Mouse (Mus musculus) layer of hippocampus, postnatal 25 days (tissue): ENCODE measurements at regions not wholly inside any gene's neighbourhood (a gene's known extent, or its start where the extent isn't known, plus 50 kb on each side); places are given as distances from the start of the nearest gene placed in this dataset.

Source experiments
- DNase-seq, 2 experiments: peaks; one replicate each; pipeline ENCODE4 v3.0.0; 2022; ENCODE audit warnings: mixed read lengths in 2 of 2, low spot score in 1 of 2; ENCODE audit errors: extremely low spot score in 1 of 2

DNA sequence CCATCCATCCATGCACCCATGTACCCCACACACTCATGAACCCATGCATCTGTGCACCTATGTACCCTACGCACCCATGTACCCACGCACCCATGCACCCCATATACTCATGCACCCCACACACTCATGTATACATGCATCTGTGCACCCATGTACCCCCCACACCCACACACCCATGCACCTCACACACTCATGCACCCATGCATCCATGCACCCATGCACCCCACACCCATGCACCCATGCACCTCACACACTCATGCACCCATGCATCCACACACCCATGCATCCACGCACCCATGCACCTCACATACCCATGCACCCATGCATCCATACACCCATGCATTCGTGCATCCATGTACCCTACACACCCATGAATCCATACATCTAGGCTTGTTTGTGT lies 63.6 kb downstream of the 4930564D02Rik start:
- no peak for DNase-seq

DNA sequence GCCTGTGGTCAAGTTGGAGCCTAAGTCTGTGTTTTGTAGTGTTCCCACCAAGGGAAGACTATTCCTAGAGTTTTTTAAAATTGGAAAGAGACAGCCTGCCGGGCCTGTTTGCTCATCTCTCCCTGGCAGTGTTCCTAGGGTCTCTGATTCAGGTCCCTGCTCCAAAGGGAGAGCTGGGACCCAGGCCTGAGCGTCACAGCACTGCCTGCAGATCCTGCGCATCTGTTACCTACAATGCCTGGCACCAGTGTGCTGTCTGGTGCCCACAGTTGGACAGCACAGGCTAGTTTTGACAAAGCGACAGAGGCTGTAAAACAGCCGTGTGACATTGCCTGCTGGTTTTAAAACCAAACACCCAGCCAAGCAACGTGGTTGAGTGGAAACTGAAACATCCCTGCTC lies 64.4 kb downstream of the 4930564D02Rik start:
- no peak for DNase-seq

DNA sequence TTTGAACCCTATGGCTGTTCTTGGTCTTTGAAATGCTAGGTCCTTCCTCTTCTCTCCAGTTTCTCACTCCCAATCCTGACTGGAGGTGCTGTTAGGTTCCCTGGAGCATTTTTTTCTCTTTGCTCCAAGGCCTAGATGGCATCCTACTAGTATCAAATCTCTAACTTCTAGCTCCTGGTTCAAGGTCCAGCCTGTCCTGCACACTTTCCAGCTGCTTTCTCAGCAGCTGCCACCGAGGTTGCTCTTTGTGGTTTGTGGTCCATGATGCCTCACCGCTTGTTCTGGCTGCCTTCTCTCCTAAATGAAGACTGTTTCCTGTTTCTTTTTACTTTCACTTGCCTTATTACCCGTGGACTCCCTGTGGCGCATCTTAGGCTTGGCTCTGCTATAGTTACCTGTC lies 66.4 kb downstream of the 4930564D02Rik start:
- DNase-seq, result no peak

DNA sequence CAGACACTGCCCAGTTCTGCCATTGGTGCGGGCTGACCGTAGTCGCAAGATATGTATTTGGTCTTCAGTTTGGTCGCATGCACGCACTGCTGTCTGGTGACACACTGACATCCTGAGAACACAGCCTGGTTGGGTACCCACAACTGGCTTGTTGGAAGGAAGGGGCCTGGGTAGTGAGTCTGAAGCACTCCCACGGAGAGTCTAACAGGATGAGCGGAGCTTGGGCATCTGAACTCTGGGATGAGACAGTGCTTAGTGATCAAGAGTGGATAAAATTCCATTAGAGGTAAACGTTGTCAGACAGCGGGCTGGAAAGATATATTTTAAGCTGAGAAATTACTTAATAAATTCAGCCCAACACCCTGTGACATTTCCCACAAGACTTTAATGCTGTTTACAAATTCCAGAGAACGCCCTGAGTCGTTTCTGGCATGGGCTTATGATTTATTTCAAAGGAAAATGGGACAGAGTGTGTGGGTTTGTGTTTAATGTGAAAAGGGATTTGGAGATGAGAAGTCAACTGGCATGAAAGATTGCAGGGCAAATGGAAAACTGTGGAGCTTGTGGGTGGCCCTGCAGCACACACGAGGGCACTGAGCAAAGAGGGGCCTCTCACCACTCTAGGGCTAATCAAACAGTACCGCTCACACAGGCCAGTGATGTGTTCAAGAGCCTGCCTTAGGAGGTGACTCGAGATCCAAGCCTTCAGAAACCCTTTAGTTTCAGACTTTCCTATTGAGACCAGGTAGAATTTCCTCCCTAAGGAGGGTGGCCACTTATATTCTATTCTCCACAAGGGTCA lies 74.7 kb downstream of the 4930564D02Rik start:
- no peak for DNase-seq

DNA sequence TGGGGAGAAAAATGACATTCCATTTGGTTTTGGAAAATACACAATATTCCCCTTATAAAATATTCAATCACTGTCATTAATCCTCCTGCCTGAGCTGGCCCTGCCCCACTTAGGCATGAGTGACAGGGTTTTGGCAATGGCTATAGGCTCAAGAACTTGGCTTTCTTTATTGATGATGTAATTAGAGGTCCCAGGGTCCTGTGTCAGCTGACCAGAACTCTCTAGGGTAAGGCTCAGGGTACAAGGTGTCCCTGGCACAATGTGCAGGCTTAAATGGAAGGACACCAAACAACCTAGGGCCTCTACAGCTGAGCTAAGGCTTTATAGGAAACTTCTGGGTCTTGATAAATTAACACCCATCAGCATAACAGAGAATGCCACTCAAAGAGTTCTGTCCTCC lies 76.0 kb downstream of the 4930564D02Rik start:
- DNase-seq, result no peak

DNA sequence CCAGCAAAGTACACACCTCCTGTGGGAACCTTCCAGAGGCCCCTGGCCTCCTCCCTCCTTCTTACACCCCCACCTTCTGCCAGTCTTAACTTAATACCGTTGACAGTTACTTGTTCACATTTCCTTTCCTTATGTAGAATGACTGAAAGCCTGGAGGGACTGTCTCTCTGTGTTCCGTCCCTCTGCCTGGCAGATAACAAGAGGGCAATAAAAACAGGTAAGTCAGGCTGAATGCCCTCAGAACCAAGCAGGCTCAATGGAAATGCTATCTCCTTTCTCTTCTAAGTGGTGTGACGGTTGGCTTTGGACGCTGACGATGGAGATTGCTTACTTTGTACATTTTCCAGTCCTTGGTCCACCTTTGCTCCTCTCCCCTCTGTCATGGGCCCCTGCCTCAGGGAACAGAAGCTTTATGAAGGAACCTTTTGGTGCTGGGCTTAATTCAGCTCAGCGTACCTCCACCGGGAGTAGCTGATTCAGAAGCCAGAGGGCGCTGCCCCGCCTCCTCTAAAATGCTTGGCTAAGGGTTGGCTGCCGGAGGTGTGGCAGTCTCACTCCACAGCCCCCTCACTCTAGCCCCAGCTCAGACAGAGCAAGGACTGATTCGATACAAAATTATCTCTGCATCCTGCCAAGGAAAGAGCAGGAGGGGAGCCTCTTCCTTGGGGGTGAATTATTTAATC lies 85.0 kb downstream of the 4930564D02Rik start:
- DNase-seq, result peak; percentile 34 to 64

DNA sequence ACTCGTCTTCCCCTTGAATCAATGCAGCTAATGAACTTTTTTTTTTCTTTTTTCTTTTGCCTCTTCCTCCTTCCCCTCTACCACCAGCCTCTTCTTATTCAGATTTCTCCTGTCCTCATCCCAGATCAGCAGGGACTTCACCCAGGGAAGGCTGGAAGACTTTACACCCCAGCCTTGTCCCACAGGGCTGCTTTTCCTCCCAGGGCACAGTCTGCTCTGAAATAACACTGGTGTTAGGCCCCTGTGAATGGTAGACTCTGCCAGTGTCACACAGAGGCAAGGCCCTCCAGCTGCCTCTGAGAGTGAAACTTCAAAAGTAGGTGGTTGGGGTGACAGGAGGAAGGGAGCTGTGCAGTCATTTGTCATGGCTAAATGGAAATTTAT lies 85.5 kb downstream of the 4930564D02Rik start:
- DNase-seq, result no peak

DNA sequence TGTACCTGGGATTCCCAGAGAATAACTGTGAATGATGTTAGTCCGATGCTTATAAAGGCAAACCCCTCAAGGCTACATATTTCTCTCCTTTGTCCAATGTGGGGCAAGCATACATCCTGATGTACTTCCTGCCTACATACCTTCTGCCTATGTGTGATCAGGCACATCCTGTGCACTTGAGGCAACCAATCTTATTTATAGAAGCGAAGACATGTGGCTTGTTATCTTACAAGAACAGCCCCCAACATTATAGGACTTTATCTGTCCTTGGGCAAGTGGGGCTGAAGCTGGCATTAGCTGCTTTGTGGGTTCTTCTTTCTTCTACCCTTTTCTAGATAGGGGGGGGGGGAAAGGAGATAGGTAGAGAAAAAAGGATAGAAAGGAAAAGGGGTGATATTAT lies 91.7 kb downstream of the 4930564D02Rik start:
- DNase-seq, result no peak

DNA sequence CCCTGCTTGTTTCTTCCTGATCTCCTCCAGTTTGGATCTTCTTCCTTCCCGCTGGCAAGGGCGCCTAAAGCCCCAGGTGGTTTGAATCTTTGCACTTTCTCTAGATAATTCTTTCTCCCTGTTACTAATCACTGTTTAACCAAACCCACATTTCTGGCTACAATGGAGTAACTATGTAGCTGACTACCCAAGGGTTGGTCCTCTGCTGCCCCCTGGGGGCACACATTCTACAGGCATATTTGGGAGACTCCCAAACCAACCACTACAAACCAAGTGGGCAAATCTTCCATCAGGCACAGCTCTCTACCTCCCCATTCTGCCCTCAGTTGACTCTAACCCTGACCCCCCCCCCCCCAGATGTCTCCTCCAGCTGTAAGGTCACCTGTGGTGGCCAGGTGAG lies 98.7 kb downstream of the 4930564D02Rik start:
- DNase-seq, result peak; percentile 51 to 83

DNA sequence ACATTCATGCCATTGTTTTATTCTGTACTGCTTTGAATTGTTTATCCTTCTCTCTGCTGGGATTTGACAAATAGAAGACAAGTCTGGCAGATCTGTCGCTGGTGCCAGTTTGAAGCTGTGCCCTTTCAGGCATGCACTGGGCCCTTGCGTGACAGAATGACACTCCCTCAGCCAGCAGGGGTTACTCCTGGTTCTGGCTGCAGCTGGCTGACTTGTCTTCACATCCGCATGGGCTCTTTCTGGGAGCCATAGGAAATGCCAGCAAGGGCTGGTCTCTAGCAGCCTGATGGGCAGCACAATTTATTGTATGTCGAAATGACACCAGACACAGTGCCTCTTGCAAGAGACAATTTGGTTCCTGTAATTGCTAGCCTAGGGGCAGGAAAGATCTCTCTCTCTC lies 102.5 kb downstream of the 4930564D02Rik start:
- DNase-seq, result no peak

DNA sequence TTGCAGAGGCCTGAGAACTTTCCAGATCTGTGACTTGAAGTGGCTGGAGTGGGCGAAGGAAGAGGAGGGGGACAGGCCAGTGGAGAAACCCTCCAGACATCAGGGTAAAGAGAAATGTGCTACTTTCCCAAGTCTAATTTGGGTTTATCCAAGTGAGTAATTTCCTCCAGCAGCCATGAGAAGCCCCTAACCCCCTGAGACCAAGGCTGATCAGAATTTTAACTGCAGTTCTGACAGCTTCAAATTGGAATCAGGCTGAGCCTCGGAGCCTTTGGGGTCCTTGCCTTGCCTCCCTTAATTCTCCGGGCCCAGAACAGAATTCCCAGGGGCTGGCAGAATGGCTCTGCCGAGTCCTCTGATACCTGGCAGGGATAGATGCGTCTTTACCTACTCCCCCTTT lies 104.9 kb downstream of the 4930564D02Rik start:
- DNase-seq, result no peak

DNA sequence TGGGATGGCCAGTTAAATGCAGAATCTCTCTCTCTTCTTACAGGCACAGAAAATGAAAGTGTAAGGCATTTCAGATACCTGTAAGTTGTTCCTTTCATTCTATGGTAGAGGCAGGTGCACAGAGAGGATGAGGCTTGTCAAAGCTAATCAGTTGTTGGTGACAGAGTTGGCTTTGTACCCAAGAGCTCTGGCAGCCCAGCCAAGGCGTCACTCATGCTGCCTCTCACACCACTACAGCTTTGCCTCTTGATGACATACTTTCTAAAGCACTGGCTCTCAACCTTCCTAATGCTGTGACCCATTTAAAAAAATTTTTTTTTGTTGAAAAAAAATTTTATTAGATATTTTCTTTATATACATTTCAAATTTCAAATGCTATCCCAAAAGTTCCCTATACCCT lies 105.4 kb downstream of the 4930564D02Rik start:
- no peak for DNase-seq

DNA sequence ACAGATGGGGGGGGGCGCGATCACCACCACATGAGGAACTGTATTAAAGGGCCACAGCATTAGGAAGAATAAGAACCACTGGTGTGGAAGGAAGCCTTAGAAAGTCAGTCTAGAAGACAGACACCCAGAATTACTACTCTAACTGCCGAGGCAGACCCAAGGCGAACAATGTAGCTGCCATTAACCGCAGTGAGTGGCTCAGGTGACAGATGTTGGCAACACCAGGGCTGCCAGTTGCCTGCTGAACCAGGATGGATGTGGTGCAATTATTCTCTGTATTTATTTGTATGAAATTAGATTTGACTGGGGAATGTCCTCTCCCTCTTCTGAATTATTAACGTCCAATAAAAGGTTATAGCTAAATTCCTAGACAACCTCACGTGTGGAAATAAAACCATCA lies 124.7 kb downstream of the 4930564D02Rik start:
- DNase-seq, result no peak

DNA sequence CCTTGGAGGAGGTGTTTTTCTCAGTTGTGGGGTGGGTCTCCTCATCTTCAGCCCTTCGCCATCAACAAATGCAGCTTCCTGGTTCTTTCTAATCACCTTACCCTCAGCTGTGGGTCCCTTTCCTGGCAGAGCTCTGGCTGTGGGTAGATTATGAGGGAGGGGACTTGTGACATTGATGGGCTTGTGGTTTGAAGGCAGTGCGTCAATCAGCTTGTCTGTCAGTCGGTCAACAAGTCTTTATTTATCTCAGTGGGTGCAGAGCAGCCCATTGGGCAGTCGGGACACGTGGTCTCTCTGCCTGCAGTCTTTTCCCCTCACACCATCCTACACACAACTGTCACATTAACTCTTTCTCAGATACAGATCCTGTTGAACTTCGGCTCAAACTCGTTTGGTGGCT lies 125.2 kb downstream of the 4930564D02Rik start:
- DNase-seq, result no peak

DNA sequence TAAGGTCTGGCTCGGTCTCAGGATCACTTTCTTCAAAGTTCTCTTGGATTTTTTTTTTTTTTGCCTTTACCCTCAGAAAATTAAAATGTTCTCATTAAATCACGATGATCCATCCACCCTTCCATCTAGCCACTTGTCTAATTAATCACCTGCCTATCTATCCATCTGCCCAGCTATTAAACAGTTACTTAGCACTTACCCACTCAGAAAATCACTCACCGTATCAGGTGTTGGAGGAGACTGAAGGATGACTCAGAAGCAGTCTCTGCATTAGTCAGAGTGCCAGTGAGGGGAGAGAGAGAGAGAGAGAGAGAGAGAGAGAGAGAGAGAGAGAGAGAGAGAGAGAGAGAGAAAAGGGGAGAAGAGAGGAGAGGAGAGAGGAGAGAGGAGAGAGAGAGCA lies 134.1 kb downstream of the 4930564D02Rik start:
- no peak for DNase-seq

DNA sequence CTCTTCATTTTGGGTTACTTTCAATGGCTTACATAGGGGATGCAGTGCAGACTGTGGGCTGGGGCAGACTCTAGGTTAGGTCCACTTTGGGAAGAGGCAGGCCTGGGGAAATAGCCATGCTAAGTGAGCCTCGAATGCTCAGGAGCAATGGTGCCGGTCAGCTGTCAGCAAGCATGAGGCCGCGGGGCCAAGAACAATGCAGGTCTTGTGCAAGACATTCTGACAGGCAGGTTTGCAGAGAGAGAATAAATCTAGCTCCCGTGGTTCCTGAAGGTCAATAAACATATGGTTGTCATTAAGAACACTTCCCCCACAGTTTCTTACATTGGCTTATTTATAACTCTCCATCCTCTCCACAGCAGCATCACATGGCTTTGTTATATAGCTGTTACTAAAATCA lies 142.5 kb downstream of the 4930564D02Rik start:
- no peak for DNase-seq

DNA sequence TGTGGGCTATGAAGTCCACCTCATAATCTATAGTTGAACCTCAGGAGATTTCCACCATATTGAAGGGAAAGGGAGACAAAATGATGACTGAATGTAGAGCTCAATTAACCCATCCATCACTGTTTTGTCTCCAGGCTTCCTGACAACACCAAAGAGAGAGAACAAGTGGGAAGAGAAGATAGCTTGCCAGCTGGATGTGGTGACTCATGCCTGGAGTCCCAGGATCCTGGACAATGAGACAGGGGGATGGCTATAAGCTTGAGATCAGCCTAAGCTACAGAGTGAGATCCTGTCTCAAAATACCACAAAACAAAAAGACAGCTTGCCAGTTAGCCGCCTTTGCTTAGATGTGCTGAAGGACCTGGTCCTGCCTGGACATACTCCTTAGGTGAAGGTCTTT lies 144.4 kb downstream of the 4930564D02Rik start:
- no peak for DNase-seq

DNA sequence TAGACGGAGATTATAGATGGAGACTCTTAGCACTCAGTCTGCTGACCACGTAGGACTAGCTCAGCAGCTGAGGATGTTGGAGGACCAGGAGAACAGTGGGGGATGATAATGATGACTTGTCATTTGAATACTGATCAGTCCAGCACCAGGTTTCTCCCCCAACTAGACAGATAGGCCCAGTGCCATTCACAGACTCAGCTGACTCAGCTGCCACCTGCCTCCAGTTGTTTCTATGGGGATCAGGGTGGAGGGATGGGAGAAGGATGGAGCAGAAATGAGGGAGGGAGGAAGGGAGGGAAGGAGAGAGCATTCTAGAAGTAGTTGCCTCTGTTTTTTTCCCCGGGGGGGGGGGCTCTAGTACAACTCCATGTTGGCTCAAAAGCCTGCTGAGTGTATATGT lies 145.1 kb downstream of the 4930564D02Rik start:
- no peak for DNase-seq

DNA sequence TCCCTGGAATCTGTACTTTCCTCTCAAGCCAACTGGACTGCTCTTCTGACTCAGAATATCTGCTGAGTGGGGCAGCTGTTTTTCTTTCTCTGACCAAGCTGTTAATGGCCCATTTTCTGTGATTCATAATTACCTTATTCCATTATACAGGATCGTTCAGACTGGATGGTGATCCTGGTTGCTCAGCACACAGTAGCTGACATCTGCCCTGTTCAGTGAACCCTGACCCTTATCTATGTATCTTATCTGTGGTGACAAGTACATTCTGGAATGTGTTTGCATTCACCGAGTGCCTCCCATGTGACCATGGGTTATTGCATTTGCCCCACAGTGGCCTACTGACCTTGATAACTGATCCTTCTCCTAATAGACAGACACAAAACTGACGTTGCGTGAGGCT lies 148.2 kb downstream of the 4930564D02Rik start:
- DNase-seq, result no peak

DNA sequence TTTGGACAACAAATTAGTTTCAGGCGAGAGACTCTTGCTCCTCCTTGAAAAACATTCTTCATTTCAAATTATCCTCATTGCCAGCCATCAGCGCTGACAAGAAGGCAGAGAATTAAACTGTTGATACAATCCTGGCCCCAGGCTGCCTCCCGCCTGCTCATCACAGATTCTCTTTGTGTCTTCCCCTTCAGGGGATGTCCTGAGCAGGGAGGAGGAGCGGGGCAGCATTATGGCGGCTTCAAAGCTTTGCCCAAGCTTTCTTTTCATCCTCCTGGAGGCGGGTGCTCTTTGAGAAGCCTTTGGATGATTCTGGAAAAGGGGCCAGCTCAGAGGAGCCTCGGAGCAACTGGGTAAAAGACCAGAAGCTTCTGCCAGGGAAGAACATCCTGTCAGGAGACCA lies 149.1 kb downstream of the 4930564D02Rik start:
- DNase-seq, result no peak

DNA sequence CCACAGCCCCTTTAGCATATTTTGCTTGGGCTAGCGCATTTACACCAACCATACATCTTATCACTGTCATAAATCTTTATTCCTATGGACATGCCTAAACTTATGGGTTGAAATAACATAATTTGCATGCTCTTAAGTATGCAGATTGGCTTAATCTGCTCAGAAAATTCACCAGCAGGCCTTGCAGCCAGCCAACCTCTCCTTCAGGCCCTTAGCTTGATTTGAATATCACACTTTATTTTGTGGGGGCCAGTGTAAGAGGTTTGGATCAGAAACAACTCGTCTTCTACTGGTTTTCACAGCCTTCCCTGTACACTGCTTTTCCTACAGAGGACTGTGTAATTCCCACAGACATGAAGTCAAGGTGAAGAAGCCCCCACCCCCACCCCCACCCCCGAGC lies 153.0 kb downstream of the 4930564D02Rik start:
- no peak for DNase-seq

DNA sequence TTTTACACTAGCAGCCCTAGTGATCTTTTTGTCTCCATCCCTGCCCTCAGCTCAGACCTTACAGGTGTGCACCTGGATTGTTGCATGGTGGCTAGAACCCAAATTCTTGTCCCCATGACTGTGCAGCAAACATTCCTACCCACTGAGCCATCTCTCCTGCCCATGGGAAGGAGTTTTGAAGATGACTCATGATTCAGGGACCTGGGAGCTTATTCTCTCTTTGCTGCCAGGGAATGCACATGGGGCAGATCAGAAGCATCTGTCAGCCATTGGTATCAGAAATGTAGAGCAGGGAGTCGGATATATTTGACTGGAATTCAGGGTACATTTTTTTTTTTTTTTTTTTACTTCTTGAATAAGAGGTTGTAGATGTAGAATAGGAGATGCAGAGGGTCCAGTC lies 154.0 kb downstream of the 4930564D02Rik start:
- DNase-seq, result no peak
